Mouse (Mus musculus) urinary bladder, postnatal 10 days (tissue): ENCODE measurements around the gene Rpl38.

Source experiments
- DNase-seq: peaks from one replicate; pipeline ENCODE4 v3.0.0; 2022; ENCODE audit warnings: low spot score

Rpl38 gene

DNA sequence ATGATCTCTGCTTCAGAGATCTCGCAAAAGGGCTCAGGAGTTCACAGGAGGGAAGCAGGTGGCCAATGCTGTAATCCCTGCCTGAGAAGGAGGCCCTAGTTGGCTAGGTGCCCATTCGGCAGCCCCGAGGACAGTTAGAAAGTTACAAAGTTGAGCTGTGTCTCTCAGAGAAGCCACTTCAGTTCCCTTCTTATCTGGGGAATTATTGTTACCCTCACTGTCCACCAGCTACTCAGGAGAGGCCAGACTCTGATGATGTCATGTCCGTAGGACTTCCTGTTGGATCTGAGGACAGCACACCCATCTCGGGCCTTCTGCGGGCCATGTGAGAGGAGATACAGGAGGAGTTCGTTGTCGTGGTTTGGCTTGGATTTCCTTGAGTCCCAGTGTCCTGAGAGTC, 11.3 kb downstream of the Rpl38 start:
- no peak for DNase-seq

GRCm38 (mm10) chr11:114680291-114680690, 12.0 kb downstream of the Rpl38 start:
- DNase-seq = no peak

DNA sequence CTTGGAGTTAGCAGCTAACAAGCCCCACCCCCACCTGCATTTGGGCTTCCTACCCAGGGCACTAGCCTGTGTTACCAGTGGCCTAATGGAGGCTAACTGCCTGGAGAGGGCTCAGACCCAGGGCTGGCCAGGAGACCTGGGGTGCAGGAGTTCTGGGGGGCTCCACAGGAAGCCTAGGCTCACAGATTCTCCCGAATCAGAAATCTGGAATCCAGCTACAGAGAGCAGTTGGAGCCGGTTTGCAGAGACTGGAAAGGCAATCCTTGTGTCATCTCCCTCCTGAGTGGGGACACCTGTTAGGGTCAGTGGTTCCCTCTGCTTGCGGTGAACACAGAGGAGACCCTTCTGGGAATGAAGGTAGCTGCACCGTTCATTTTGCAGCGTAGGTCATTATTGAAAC, 12.7 kb downstream of the Rpl38 start:
- DNase-seq = no peak

DNA sequence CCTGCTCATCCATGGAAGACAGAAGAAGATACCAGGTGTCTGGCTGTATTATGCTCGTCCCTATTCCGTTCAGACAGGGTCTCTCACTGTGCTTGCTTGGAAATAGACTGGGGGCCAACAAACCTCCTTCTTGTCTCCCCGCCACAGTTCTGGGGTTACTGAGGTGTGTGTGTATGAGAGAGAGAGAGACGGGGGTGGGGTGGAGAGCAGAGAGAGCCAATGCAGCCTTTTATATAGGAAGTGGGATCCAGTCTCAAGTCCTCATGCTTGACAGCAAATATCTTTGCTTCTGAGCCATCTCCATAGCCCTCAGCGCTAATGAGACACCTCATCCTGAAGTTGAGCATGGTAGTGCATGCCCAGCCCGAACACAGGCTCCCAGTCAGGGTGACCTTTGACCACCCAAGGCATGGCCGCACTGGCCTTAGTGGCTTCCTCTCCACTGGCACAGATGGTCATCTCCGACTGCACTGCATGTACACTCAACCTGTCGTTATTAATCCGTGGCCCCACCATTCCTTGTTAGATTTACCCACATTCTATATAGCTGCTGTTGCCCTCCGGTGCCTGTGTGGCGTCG, 14.1 kb downstream of the Rpl38 start:
- DNase-seq = no peak

- DNase-seq = no peak
Measured at GRCm38 (mm10) chr11:114683029-114683721, 14.9 kb downstream of the Rpl38 start.

DNA sequence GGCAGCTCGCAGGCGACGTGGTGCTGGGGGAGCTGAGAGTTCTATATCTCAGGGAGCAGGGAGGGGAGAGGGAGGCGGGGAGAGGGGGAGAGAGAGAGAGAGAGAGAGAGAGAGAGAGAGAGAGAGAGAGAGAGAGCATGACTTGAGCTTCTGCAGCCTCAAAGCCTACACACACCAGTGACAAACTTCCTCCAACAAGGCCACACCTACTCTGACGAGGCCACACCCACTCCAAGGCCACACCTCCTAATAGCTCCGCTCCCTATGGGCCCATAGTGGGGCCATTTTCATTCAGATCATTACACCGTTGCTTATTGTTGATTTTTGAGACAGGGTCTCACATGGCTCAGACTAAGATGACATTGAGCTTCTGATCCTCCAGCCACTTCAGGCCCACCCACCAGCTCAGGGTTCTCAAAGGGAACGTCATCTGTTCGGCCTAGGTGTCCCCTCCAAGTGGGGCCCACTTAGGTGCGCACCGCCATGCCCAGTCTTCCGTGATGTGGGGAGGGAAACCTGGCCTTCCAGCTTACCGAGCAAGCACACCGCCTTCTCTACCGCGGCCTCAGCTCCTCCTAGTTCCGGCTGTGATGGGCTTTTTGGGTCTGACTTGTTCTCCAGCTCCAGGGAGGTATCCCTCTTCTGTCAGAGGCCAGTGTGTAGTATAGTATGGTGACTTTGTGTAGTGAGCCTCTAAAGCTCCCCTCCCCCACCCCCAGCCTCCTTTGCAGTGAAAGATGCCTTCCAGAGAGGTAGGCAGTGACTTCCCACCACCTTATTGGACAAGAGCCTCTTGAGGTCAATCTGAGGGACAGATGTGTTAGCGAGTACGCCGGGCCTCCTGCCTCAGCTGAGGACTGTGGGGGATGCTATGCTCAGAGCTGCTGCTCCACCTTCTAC, 15.6 kb downstream of the Rpl38 start:
- DNase-seq = no peak

- DNase-seq = no peak
Measured at GRCm38 (mm10) chr11:114684627-114685373, 16.5 kb downstream of the Rpl38 start.

DNA sequence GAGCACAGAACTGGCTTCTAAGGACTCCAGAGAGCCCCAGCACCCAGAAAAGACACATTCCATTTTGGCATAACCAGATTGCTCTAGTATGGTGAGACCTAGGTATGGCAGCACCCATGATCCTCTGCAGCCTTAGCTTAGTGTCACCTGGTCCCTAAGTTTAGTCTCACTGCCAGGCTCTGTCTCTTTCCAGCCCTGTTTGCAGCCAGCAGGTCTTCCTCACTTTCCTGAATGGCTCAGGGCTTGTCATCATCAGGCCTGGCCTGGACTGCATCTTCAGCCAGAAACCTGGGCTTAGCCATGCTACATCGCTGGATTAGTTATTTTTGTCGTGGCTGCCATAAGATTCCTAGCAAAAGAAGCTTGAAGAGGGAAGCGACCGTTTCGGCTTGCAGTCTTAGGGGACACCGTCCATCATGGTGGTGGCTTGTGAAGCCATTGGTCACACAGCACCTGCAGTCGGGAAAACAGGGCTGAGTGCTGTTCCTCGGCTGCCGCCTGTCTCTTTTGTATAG, 17.3 kb downstream of the Rpl38 start:
- no peak for DNase-seq

DNA sequence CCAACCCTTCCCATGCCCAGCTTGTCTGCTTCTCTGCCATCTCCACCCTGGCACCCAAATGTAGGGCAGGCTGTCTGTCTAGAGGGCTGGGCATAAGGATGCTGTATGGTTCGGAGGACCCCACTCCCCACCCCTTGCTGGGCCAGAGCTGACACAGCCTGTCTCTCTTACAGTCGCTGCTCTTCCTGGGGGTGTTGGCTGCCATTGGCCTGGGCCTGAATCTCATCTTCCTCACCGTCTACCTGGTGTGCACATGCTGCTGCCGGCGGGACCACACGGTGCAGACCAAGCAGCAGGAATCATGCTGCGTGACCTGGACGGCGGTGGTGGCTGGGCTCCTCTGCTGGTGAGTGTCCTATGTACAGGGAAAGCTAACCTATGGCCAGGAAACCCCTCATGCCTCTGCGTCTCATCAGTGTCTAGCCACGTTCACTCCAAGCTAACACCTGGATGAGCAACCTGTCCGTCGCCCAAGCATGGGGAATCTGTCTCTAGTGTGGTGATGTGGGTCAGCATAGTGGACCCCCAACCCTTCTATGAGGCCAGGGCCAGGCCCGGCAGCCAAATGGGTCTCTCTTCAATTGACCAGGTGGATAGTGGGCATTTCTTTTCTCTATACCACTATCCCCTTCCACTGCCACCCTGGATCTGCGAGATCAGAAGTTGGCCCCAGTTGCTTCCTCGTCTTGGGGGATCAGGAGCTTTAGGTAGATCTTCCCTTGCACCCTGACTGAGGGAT, 18.1 kb downstream of the Rpl38 start:
- no peak for DNase-seq

GRCm38 (mm10) chr11:114687574-114688188, 19.4 kb downstream of the Rpl38 start:
- DNase-seq = no peak

GRCm38 (mm10) chr11:114688729-114689128, 20.4 kb downstream of the Rpl38 start:
- DNase-seq = no peak

DNA sequence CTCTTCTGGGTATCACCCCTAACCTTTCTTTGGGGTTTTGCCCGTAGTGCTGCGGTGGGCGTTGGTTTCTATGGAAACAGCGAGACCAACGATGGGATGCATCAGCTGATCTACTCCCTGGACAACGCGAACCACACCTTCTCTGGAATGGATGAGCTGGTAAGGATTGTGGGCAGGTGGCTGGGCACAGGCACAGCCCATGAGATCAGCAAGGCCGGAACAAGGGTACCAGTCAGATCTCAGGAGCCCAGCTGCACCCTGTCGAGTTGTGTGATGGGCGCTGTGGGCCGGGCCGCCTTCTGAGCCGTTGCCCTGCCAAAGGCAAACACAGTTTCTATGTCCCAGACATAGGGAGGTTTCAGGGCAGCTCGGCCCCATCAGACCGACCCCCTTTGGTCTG, 21.9 kb downstream of the Rpl38 start:
- DNase-seq = no peak

DNA sequence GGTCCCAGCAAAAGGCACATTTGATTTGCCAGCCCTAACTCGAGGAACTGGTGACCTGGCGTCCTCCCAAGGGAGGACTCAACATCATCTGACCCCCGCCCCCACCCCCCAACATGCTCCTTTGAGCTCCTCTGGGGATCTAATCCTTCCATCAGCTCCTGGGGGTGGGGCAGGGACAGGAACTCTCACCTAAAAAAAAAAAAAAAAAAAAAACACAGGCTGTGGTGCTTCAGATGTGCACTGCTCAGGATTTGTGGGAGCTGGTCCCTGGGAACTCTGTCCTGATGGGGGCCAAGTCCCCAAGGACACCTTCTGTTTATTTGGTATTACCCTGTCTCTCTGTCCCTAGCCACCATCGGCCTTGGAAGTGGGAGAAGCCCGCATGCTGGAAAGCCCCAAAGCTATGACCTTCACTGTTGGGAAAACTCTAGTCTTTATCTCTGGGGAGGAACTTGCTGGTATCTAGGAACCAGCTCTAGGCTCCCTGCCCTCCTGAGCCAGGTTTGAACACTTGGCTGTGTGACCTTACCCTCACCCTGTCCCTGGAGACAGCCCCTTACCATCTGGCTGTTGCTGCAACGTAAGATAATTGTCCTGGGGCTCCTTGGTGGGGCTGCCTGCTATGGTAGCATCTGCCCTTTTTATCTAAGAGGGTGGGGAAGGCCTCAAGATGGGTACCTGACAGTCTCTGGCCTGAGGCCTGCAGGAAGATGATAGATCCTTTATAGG, 23.3 kb downstream of the Rpl38 start:
- no peak for DNase-seq

DNA sequence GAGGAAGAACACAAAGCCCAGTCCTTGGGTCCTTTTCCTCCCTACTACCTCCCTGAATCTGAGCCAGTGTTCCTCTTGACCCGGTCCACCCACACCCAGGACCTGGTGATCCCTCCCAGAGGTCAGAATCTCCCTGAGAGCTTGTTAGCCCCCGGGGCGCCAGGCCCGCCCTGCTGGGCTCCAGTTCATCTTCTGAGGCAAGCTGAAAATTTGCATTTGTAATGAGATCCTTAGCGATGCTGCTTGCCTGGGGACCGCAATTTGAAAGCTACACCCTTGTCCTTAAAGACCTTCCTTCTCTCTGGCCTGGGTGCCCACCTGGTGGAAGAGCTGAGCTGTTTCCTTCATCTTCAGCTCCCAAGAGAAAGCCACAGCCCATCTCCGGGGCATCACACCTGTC, 24.3 kb downstream of the Rpl38 start:
- DNase-seq = no peak

- no peak for DNase-seq
Measured at GRCm38 (mm10) chr11:114693456-114693855, 25.1 kb downstream of the Rpl38 start.

DNA sequence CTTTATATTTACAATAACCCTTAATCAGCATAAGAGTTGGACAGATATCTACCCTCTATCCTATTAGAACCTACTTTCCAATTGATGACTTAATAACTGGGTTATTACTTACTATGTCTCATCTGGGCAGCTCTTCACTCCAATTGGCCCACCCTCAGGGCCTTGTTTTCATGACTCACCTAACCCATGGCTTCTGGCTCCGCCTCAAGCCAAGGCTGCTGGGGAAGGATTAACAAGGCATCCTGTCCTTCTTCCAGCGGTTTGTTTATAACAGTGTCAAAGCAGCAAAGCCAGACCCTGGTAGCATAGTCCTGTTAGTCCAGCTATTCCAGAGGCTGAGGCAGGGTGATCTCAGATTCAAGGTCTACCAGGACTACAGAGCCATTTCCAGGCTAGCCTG, 26.1 kb downstream of the Rpl38 start:
- DNase-seq = no peak

DNA sequence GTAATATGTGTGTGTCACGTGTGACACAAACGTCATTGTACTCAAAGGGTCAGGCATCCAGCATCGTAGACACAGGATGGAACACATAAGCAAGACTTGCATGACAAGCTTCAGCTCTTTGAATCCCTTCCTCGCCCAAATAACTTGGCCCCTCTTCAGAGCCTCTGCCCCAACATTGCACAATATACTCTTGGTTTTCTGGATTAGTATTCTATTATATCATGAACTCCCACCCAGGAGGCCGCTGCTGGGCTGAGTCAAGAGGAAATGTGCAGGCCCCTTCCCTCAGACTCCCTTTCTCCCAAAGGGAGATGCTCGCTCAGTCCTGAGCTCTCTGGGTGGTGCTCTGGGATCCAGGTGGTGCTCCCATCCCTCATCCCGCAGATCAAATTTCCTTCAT, 30.2 kb downstream of the Rpl38 start:
- DNase-seq = no peak

DNA sequence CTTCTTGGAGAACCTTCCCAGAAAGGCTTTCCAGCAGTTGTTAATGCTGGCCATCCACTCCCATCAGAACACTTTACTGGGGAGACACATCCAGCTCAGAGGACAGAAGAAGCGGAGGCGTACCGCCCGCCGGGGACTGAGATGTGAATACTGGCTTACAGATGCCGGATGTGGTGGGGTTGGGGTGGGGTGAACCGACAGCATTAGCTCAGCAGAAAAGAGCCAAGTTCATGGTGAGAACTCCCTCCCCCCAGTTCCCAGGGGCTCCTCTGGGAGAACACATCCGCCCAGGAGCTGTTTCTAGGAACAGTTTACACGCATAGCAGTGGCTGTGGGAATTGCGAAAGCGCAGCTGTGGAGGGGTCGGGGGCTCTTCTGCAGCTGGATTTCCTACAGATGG, 31.2 kb downstream of the Rpl38 start:
- no peak for DNase-seq

- DNase-seq = no peak
Measured at GRCm38 (mm10) chr11:114702311-114702995, 34.1 kb downstream of the Rpl38 start.

DNA sequence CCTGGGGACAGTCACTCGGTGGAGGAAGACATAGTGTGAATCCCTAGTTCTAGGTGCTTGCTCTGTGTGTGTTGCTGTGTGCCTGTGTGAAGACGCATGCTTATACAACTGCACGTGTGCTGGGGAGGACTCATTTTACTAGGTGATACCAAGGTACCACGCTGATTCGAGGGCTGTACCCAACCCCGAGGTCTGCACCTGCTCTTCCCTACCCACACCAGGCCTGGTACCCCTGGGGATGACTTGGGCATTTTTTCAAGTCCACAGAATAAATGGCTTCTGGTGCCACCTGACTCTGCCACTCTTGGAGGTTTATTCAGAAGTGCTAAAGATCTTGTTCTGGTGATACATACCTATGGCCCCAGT, 34.7 kb downstream of the Rpl38 start:
- DNase-seq = no peak
